Mouse (Mus musculus): Measurements from ENCODE around the gene Kdm5a.

Kdm5a gene

DNA sequence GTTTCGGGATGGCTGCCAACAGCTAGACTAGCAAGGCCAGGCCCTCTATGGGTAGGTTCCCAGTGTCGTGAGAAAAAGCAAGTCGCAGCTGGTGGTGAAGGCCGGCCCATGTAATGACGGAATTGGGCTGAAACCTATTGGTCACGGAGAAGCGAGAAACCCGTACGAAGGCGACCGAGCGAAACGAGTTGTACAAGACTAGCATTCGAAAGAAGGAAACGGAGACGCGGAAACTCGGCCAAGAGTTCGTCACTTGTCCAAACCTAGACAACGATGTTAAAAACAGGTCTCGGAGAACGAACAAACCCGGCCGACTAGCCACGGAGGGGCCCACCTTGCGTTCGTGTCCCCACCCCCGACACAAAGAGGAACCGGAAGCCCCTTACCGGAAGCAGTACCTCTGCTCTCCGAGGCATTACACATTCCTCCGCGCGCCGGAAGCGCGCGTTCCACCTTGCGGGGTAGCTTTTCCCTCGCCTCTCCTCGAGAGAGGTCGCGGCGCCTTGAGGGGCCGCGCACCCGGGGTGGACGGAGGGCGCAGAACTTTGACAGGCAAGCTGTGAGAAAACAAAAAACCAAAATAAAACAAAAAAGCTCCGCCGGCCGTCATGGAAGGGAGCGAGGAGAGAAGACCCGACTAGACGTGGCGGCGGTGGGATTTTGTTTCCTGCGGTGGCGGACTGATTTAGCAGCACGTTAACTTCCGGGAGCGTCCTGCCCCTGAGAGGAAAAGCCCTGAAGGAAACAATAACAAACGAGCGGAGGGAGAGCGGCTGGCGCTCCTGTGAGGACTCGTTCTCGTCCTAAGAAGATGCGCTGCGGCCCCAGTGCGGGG lies at the start of gene Kdm5a, which contains the start of gene Ccdc77:
Kdm5a (plus strand) TSS at position 437 of the 835 bp plus-strand sequence.
Ccdc77 (minus strand) TSS at position 687 of the 835 bp plus-strand sequence.
- DNase-seq: peak; percentile 91

DNA sequence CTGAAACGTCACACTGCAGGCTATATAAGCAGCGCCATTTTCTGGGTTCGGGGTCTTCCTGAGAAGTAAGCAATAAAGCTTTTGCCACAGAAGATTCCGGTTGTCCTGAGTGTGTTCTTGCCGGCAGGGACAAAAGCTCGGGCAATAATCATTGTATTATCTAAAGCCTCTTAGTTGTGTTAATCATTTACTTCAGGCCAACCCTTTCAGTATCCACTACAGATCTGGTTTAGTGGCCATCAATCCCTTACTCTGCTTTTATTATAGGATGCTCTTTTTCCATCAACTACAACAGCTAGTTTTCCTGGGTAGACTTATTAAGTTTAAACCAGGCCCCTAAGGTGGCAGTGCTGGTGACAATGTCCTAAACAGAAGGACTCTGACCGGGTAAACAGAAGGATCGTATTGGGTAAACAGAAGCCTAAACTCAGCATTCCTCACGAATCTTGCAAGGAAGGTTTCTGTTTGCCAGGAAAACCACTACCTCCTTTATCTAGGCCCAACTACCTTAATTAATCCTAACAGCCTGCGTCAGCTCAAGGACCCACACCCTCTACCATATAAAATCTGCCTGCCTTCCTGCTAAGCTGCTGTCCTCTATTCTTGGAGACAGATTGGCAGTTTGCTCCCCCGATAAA lies 45.5 kb upstream of the Kdm5a start:
- no peak for DNase-seq

DNA sequence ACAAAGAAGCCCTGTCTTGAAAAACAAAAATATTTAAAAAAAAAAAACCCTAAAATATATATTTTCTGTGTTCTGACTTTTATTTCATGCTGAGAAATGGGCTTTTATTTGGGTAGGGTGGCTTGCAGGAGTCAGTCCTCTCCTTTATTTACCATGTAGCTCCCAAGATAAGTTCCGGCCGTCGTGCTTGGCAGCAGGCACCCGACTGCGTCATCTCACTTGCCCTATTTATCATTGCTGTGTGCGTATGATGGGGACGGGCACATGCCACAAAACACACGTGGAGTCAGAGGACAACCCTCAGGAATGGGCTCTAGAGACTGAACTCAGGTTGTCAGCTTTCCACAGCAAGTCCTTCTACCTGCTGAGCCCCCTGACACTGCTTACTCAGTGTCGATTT lies 44.8 kb upstream of the Kdm5a start:
- DNase-seq: no peak

DNA sequence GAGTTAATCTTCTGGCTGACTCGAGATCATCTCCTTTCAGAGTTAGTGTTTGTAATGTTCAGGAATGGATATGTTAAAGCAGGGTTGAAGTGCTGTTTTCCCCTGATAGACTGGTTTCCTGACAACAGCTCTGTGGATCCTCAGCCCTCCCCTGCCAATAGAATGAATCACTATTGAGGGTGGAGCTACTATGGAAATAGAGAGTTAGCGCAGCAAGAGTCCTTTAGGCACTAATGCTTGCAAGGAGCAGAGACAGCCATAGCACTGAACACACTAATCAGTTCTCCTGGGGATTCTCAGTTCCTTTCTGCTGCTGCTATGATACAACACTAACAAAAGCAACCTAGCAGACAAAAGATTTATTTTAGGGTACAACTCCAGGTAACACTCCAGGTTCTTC lies 43.6 kb upstream of the Kdm5a start:
- DNase-seq: no peak

DNA sequence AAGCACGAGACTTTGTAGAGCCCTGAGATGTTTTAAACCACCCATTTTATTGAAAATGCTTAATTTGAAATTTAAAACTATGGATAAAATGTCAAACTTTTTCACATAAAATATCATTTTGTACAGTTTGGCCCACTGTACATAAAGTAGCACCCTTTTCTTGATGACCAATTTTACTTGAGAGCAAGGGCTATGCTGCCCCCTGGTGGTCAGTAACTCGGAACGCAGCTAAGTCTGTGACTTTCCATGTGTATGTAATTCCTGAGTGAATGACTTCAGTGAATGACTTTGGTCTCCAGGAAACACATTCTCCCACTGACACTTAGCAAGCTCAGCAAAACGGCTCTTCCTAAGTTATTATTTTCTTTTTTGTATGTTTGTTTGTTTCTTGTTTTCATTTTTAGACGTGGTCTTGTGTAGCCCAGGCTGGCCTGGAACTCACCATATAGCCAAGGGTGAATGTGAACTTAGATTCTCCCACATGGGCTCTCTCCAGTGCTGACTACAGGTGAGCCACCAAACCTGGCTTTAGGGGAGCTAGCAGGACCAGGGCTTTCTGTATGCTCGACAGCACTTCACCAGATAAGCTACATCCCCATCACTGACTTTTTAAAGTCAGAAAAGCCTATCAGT lies 39.5 kb upstream of the Kdm5a start:
- DNase-seq: peak; percentile 77

DNA sequence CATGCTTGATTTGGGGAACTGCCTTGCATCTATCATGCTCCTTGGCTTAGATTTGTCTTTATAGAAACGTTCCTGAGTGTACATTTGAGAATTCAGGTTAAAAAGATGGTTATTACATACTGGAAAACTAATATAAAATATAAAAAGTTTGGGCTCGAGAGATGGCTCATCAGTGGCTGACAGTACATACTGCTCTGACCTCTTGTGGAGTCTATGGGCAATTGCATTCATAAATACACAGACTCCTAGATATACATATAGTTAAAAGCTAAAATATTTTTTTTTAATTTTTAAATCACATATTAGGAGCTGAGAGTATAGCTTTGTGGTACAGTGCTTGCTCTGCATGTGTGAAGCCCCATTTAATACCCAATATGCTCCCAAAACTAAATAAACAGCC lies 31.6 kb upstream of the Kdm5a start:
- no peak for DNase-seq

DNA sequence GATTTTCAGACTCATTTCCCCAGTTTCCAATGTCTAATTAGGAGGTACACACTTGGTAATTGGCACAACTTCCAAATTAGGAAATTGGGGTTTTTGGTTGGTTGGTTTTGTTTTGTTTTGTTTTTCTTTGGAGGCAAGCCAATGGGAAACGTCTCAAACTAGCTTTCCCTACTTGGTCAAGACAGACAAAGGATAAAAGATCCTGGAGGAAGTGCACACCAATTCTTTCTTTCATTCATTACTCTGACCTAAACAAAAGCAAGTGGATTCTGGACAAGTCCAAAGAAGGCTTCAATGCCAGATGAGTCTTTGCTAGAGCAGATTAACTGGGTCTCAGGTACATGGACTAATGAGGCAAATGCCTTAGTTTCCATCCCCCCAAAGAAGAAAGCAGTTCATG lies 19.9 kb upstream of the Kdm5a start:
- DNase-seq: no peak

DNA sequence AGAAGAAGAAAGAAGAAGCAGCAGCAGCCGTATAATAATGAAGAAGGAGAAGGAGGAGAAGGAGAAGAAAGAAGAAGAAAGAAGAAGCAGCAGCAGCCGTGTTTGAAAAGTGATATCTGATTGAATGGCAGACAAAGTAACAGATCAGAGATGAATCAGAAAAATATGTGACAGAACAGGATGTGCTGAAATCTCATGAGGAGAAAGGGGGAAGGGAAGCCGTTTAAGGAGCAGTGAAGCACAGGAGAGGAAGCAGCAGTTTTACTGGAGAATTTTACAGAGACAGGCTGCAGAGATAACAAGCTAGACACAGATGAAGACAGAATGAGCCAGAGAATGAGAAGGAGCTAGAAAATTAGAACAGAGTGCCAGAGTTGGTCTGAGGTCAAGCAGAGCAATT lies 14.9 kb upstream of the Kdm5a start:
- no peak for DNase-seq

DNA sequence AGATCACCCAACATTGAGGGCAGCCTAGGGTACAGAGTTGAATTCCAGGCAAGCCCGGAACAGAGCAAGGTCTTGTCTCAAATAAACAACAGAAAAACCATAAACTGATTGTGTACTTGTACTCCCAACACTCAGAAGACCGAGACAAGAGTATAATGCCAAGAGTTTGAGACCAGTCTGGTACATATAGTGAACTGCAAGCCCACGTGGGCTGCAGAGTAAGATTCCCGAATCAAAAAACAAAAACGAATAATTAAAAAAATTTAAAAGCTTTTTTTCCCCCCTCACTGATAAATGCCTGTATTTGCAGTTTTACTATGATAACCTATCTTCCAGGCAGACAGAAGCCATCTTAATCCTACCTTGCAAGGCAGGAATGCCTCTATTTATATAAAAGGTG lies 7.4 kb upstream of the Kdm5a start:
- DNase-seq: no peak

DNA sequence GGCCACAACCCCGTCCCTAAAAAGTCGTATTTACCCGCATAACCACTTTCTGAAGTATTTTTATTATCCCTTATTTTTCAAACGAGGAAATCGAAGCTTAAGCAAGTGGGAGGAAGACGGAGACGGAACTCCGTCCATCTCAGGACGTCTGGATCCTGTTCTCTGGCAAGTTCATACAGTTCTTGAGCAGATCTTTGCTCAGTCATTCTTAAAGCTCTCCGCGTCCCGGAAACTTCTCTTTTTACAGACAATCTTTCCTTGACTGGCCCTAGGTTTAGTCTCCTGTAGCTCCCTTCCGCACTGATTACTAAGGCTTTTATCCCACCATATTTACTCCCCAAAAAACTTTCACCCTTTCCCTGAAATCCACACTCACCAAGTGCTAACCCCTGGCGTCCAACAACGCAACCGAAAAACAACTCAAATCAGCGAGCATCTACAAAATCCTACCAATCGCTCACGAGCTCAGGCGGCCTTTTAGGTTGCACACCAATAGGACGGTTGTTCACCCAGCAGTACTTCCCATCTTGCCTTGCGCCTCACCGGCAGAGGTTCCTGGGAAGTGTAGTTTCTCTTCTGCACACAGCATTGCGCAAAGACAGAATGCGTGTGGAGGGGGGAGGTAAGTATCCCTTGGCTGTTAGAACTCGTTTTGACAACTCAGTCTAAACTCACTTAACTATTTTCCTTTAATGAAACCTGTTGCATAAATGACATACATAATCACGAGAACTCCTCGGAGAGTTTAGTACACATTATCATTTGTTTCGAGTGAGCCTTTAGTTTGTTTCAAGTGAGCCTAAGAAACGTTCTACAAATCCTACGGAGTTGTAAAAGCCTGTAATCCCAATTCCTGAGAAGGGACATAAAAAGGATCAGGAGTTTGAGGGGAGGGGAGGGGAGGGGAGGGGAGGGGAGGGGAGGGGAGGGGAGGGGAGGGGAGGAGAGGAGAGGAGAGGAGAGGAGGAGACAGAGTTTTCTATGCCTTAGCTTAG lies 6.7 kb upstream of the Kdm5a start:
- peak; percentile 72 for DNase-seq

DNA sequence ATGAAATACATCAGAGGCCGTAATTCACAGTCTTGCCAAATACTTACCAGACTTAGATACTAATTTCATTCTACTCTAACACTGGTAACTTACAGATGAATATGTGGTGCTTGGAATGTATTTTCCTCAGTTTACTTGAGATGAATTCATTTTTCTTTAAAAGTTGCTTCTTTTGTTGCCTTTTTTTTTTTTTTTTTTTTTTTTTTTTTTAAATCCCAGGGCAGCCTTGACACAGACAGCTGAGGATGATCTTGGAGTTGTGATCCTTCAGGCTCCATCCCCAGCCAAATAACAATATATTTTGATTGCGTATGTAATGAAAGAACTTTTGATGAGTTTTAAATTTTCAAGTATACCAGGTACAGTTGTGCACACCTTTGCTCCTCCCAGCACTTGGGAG lies 1.8 kb upstream of the Kdm5a start:
- no peak for DNase-seq

DNA sequence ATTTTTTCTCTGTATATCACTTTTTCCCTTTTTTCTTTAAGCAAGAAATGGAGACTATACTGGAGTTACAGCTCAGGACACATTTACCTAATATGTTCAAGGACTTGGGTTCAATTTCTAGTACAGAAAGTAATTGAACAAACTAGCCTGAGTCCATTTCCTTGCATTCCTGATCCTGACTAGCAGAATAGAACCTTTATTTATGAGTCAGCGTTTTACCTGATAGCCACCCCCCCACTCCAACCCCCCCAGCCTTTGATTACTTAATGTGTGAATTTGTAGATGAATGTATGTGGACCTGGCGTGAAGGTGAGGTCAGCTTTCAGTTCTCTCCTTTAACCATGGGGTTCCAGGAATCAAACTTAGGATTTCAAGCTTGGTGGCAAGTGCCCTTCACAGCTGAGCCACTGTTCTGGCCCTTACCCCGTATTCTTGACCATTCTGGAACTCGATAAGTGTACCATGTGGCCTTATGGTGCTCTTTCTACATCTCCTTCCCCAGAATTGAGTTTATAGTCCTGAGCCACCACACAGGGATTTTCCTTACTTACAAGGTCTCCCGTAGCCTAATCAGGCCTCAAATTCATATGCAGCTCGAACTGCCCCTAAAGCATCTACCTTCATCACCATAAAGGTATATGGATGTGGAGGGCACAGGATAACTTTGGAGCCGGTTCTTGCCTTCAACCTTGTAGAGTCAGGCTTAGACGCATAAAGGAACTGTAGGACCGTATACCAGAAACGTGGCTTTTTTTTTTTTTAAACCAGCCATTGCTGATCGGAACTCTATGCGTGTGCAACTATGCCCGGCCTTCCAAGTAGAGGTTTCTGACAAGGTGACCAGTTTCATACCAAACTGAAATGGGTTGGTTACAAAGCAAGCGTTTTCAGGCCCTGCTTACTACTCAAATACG lies 893 bp upstream of the Kdm5a start:
- DNase-seq: no peak

DNA sequence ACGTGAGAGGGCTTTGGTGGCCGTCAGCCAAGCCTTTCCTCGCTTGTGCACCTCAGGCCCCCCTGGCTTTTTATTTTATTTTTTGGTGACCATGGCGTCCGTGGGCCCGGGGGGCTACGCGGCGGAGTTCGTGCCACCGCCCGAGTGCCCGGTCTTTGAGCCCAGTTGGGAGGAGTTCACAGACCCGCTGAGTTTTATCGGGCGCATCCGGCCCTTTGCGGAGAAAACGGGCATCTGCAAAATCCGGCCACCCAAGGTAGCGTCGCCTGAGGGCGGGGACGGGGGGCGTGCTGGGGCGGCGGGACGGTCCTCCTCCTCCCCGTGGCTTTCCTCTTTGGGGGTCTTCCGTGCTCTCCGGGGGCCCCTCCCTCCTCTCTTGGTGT lies 590 bp downstream of the Kdm5a start:
- DNase-seq: no peak

DNA sequence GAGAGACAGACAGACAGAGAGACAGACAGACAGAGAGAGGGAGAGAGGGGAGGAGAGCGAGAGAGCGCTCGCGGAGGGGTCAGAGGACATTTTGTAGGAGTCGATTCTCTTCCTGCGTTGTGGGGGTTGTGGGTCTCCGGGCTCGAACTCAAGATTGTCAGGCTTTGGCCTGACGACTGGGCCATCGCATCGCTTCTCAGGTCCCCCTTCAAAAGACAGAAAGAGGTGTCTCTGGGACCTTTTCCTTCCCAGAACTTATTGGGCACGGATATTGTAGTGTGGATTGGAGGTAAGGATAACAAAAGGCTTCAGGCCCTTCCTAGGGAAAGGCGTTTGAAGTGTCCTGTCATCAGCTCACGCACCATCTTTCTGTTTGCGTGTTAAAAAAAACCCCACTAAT lies 1.1 kb downstream of the Kdm5a start:
- no peak for DNase-seq

DNA sequence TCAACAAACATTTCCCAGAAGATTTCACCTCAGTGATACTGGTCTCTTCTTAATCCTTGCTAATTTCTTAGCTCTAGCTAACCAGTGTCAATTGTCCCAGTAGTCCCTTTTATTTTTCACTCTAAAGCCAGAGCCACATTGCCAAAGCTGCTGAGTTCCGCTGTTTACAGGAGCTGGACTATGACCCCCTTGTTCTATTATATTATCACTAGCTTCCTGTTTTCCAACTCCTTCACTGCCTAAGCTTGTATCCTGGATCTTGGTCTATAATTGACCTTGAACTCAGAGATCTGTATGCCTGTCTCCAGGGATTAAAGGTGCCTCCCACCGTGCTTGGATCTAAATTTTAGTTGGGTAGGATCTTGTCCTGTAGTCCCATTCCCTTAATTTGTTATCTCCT lies 12.8 kb downstream of the Kdm5a start:
- DNase-seq: no peak

DNA sequence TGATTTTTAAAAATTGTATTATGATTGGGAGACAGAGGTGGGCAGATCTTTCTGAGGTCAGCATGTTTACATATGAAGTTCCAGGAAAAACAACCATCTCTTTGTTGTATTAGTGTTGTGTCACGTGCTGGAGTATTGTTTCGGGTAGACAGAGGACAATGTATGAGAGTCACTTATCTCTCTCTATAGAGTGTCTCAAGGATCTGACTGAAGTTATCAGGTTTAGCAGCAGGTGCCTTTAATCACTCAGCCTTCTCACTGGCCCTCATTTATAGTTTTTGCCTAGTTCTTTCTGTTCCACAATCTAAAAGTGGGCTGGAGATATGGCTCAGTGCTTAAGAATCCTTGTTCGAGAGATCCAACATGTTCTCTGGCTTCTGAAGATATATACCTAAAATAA lies 26.1 kb downstream of the Kdm5a start:
- no peak for DNase-seq

DNA sequence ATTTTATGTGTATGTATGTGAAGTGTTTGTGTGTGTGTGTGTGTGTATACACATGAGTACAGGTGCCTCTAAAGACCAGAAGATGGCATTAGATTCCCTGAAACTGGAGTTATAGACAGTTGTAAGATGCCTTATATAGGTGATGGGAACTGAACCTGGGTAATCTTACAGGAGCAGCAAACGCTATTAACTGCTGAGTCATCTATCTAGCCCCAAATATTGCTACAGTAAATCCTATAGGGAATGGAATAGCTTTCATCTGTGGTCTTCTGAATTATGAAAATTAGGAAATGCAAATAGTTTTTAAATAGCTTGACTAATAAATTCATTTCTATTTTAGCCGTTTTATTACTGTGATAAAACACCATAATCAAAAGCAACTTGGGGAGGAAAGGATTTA lies 28.9 kb downstream of the Kdm5a start:
- no peak for DNase-seq

DNA sequence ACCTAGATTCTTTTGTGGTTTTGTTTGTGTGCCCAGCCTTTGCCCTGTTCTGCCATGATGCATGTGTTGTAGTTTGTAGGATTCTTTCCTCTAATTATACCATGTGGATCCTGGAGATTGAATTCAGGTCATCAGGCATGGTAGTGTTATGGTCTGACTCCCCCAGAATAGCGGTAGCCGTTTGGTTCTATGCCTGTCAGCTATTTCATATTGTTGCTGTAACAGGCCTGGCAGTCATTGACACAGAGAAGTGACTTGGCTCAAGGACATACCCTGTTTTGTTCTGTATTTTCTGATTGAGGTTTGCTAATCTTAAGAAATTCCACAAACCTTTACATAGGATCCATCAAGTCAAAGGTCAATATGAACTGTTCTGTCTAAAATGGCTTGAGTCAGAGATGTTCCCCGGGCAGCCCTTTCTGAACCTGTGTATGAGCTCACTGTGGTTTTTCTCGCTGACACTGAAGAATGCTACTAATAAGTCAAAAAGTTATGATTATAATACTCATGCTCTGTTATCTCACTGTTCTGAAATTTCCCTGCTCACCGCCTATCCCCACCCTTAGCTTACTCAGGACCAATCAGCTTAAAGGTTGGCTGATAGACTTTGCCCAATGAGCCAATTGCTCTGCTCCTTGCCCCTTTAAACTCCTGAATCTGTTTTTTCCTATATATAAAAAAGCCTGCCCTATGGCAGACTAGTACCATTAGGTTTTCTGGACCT lies 31.9 kb downstream of the Kdm5a start:
- no peak for DNase-seq

DNA sequence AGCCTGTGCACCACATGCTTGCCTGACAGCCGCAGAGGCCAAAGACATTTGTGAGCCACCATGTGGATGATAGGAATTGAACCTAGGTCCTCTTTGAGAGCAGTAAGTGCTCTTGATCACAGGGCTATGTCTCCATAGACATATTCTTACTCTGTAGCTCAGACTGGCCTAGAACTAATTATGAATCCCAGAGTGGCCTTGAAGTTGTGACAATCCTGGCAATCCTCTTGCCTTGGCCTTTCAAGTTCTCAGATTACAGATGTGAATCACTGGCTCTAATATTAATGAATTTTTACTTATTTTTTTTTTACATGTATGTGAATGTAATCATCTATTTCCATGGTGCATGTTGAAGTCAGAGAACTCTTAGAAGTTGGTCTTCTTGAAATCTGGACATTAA lies 40.0 kb downstream of the Kdm5a start:
- DNase-seq: no peak

DNA sequence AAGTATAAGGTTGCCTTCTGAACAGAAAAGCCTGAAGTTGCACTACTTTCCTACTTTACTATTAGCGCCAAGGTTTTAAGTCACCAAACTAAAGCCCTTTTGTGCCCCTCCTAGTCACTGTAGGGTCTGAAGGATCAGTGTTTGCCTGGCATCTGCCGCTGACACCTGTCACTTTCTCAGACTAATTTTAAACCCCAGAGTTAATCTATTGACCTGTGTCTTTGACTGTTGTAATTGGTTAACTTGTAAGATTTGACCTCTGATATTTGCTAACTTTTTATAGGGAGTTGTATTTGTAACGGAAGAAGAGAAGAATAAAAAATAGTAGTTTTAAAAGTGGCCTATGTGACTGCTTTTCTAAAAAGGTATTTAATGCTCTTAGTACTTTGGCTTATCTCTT lies 74.2 kb downstream of the Kdm5a start:
- no peak for DNase-seq

DNA sequence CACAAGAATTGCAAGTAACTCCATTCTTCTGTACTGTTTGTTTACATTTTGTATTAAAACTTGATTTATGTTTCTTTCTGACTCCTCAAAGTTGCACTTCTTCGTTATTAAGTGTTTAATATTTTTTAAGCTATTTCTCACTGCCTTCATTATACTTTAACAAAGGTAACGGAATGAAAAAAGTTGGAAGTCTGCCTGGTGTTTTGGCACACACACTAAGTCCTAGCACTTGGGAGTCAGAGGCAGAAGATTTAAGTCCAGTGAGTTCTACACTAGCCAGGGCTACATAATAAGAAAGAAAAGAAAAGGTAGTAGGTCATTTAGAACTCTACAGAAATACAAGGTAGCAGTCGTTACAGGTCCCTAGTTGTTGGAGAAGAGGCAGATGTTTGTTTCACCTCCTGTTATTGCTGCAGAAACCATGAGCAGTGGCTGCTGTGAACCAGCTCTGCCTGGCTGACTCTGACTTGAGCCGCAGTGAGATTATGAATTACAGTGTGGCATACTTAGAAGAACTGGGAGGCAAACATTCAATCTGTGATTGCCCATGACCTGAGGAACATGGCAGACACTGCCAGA lies 78.3 kb downstream of the Kdm5a start:
- DNase-seq: no peak
